Mouse (Mus musculus) B cell, adult 2 months (primary cell): ENCODE measurements around the gene Olfr667.
"Not testable (repeated sequence)": the region's sequence is repeated elsewhere in the genome, so short reads cannot be mapped to it uniquely, and the experiment has no call there.

Source experiments
- DNase-seq, 2 experiments: peaks; one replicate each; pipeline ENCODE4 v3.0.0; 2022

Olfr667 gene

GRCm38 (mm10) chr7:104921382-104921781, at the start of gene Olfr667:
Gene Olfr667, minus strand, starts transcription at chr7:104921482.
- no peak for DNase-seq

GRCm38 (mm10) chr7:104962520-104962919, 41.2 kb upstream of the Olfr667 start, which contains the start of gene Olfr670:
Gene Olfr670, minus strand, starts transcription at chr7:104962620.
- DNase-seq = no peak

- not testable (repeated sequence) for DNase-seq
Measured at GRCm38 (mm10) chr7:104950234-104950633, 29.0 kb upstream of the Olfr667 start.

GRCm38 (mm10) chr7:104933940-104934339, 12.7 kb upstream of the Olfr667 start, which contains the start of gene Olfr669:
Gene Olfr669, plus strand, starts transcription at chr7:104934240.
- no peak for DNase-seq

DNA sequence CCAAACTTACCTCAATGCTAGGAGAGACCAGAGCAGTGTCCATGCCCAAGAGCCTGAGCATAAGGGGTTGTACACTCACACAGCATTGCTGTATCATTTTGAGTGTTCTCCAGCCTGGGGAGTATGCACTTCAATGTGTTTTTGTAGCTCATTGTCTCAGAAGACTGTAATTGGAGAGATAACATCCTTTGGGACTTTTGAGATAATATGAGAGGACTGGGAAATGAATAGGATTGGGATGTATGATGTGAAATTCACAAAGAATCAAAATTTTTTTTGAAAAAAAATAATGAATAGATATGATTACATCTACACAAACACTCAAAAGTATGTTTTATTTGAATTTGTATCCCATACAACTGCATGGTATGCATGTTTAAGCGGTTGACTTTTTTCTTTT, 6.7 kb upstream of the Olfr667 start, which contains the start of gene Olfr668:
Olfr668 (minus strand) TSS at position 101 of the 400 bp plus-strand sequence.
- no peak for DNase-seq

GRCm38 (mm10) chr7:104895852-104896251, 25.4 kb downstream of the Olfr667 start, which contains the start of gene Olfr666:
Gene Olfr666, minus strand, starts transcription at chr7:104895952.
- DNase-seq = no peak

GRCm38 (mm10) chr7:104877731-104878130, 43.6 kb downstream of the Olfr667 start, which contains the start of gene Olfr665:
Gene Olfr665, plus strand, starts transcription at chr7:104878031.
- no peak for DNase-seq
